Mouse (Mus musculus) CH12.LX (cell line): ENCODE measurements around the gene Zfp637.

Experiments used
- CTCF ChIP-seq, 2 experiments: IDR thresholded peaks in 1 of 2; conservative IDR thresholded peaks in 1 of 2; 2 replicates each; pipeline ENCODE4 v1.5.1; 2011 to 2012; ENCODE audit warnings: low read depth in 2 of 2, low read length in 2 of 2, improper control_type of control experiment in 1 of 2, inconsistent platforms in 1 of 2, mild to moderate bottlenecking in 1 of 2, moderate library complexity in 1 of 2
- GABPA ChIP-seq: IDR thresholded peaks from 2 replicates; pipeline ENCODE4 v1.6.1; 2012; ENCODE audit warnings: low read depth, low read length, improper control_type of control experiment, inconsistent platforms; ENCODE audit not compliant: insufficient replicate concordance
- MAX ChIP-seq: IDR thresholded peaks from 2 replicates; pipeline ENCODE4 v1.6.1; 2011; ENCODE audit warnings: low read length, improper control_type of control experiment
- MAZ ChIP-seq: IDR thresholded peaks from 2 replicates; pipeline ENCODE4 v1.6.1; 2012; ENCODE audit warnings: low read depth, mild to moderate bottlenecking, inconsistent platforms, low read length, improper control_type of control experiment, moderate library complexity
- MYC ChIP-seq: IDR thresholded peaks from 2 replicates; pipeline ENCODE4 v1.6.1; 2011; ENCODE audit warnings: low read depth, mild to moderate bottlenecking, improper control_type of control experiment, low read length
- NELFE ChIP-seq: IDR thresholded peaks from 2 replicates; pipeline ENCODE4 v1.6.1; 2011; ENCODE audit warnings: low read depth, low read length, improper control_type of control experiment
- POLR2A ChIP-seq: IDR thresholded peaks from 2 replicates; pipeline ENCODE4 v1.6.1; 2011; ENCODE audit warnings: low read depth, mild to moderate bottlenecking, improper control_type of control experiment, low read length
- POLR2AphosphoS2 ChIP-seq: IDR thresholded peaks from 2 replicates; pipeline ENCODE4 v1.6.1; 2011; ENCODE audit warnings: low read depth, low read length, improper control_type of control experiment
- SIN3A ChIP-seq: IDR thresholded peaks from 2 replicates; pipeline ENCODE4 v1.6.1; 2012; ENCODE audit warnings: low read length, improper control_type of control experiment, inconsistent platforms
- UBTF ChIP-seq: IDR thresholded peaks from 2 replicates; pipeline ENCODE4 v1.6.1; 2012; ENCODE audit warnings: low read depth, mild to moderate bottlenecking, inconsistent platforms, low read length, improper control_type of control experiment, moderate library complexity

DNA sequence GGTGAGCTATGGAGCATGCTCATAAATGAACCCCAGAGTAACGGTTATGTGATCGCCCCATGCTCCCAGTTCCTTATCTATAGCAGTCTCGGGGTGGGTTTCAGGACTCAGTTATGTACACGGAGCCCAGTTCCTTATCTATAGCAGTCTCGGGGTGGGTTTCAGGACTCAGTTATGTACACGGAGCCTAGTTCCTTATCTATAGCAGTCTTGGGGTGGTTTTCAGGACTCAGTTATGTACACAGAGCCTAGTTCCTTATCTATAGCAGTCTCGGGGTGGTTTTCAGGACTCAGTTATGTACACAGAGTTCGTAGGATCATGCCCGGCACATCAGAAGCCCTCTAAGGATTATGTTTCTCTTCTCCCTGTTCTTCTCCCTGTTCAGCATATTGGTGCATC lies 3.6 kb downstream of the Zfp637 start:
- no peak for TF ChIP-seq POLR2AphosphoS2
- TF ChIP-seq NELFE, result no peak
- no peak for TF ChIP-seq CTCF (conservative IDR thresholded peaks at IDR 0.05 in 1 of 2, IDR thresholded peaks at IDR 0.05 in 1 of 2; ENCODE audit: low read depth in 2 of 2, low read length in 2 of 2)
- TF ChIP-seq POLR2A, result no peak
- no peak for TF ChIP-seq MAX
- no peak for TF ChIP-seq SIN3A
- no peak for TF ChIP-seq GABPA
- TF ChIP-seq MAZ, result no peak
- TF ChIP-seq MYC, result no peak
- TF ChIP-seq UBTF, result no peak
